Mouse (Mus musculus) mouse trophoblast stem cell (cell line): ENCODE data around the gene Atox1.

ENCODE experiments used
- in situ Hi-C, 2 experiments: fragments of 300-500 bp; cut with MseI, MboI; formaldehyde crosslinking; loops; 2 replicates in 1 of 2; 3 replicates in 1 of 2; pipeline ENCODE4 v1.15.1; 2025

Gene Atox1

DNA sequence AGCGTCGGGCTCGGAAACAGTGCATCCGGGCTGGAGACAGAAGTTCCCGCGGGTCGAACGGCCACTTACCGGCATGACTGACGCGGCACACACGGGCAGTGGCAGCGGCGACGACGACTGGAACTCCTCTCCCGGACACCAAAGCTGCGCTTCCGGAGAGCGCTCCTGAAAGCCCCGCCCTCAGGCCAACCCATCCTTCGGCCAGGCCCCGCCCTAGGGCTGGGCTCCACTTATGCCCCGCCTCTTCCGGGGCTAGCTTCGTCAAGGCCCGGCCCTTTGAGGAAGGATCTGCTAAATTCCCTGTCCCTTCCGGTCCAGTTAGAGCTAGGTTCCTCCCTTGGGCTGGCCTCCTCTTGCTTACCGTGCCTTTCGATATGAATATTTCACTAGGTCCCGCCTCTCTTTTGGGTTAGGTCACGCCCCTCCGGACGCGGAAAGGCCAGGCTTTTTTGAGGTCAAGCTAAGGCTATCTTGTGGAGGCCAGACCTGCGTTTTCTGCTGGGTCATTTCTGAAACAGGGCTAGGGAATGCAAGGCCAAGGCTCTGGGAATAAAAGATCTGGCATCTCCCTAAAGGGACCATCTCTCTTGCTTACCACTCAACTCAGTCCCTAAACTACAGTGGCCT, at the start of gene Atox1:
TSS of gene Atox1 (minus strand) at position 221 of the 627 bp plus-strand sequence.
- in situ Hi-C loops = no loop called here

DNA sequence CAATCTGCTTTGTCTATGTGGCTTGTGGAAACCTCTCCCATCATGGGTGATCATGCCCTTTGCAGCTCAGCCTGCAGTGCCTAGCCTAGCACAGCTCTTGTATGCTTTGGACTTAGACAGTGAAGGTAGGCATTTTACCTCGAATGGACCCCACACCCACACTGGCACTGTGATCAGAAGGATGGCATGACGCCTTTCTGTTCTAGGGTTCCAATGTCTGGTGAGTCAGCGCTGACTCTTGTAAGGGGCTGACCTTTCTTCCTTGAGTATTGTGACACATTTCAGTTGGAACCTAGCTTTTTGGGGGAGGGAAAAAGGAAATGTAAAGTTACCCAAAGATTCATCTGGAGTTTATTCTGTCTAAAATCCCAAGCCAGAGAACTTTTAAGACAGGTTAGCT, 44.4 kb upstream of the Atox1 start:
- in situ Hi-C loops = no loop called here

DNA sequence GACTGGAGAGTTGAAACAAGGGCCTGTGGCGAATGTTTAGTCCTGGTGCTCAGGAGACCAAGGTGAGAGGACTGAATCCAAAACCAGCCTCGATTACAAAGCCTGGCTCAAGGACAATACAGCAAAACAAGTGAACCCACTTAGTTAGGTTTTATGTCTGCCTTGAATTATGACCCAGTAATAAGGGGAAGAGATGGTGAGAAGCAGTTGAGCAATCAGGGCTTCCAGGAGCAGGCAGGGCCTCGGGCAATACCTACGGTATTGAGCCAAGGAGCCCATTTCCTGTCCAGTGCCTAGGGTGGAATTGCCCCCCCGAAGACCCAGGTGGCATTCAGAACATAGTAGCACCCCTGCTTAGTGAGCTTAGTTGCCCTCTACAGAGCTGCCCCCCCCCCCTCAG, 41.8 kb upstream of the Atox1 start:
- in situ Hi-C loops = no loop called here

DNA sequence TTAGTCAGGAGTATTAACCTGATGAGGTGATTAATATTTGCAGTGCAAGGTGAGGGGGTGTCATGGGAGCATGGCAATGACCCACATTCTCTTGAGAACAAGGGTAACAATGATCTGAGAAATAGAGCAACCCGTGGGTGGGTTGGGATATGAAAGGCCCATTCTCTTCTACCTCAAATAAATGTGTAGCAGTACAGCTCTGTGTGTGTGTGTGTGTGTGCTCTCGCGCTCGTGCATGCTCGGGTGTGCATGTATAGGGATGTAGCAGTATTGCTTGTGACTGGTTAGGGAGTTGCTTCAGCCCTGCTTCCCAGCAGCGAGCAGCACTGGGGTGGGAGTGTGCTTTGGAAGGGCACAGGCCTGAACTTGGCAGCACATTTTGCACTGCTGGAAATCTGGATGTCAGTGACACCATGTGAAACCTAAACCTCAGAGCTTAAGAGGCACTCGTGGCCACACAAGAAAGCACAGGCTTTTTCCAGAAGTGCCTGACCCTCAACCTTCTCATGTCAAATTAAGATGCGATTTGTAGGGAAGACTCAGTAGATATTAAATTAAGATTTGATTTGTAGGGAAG, 41.0 kb upstream of the Atox1 start:
- in situ Hi-C loops = no loop called here

DNA sequence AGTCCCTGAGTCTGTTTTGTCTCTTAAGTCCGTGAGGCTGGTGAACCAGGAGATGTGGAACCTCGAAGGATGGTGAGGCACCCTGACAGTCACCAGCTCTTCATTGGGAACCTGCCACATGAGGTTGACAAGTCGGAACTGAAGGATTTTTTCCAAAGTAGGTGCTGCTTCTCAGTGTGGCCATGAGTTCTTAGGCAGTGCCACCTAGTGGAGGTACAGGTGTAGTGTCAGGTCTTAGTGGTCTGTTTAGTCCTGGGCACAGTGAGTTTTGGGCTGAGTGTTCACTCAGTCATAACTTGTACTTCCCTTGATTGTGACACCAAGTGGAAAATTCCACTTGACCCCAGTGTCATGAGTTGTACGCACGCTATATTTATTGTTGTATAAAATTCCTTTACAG, 36.8 kb upstream of the Atox1 start:
- in situ Hi-C loops = no loop called here

DNA sequence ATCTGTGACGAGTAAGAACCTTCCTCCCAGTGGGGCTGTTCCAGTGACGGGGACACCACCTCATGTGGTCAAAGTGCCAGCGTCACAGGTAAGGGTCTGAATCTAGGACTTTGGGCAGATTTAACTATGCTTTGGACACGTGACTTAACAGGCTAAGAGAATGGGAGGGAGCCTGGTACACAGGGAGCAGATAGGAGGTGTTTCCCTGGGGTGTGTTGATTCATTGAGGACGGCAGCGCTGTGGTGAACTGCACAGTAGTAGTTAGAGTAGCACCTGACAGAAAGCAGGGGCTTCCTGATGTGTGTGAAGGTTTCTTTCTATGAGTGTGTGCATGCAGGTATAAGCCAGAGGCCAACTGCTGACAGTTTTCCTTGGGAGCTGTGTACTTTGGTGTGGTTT, 35.1 kb upstream of the Atox1 start:
- in situ Hi-C loops = no loop called here

DNA sequence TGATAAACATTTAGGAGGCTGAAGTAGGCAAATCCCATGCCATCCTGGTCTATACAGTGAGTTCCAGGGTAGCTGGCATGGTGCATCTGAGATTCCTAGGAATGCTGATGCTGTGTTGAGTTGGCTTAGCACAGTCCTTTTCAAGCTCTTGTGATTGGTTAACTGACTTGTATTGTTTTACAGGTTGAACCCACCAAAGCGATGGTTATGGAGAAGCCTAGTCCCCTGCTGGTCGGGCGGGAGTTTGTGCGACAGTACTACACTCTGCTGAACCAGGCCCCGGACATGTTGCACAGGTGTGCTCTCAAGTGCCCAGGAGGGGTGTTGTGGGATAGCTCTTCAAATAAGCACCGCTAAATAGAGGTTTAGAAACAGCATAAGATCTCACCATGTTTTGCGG, 24.4 kb upstream of the Atox1 start:
- in situ Hi-C loops = no loop called here

DNA sequence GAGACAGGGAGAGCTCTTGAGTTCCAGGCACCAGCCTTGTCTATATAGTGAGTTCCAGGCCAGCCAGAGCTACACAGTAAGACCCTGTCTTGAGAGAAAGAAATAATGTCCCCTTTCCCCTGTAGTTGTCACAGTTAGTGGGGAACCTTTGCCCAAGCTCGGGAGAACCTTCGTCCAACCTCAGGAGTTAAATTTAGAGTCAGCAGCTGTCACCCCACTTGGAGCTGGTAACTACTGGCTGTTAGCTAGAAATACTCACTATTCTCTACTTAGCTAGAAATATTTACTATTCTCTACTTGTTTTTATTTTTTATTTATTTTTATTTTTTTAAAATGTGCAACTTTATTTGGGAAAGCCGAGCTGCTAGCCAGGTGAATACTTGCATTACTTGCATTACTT, 12.2 kb upstream of the Atox1 start:
- in situ Hi-C loops = no loop called here

DNA sequence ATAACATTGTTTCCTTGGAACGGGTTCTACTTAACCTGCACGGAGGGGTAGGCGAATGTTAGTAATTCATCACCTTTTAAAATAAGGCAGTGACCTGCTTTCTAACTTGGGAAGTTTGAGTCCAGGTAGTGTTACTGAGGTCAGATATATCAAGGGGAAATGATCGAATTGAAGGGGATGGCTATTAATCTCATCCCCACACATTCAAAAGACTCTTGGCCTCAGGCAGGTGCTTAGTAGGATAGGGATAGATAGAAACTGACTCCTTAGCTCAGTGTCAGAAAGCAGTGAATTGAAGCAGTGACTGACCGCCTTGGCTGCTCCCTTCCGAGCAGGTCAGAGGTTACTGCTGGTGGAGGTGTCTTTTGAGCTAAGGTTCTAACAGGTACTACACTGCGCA, 10.4 kb upstream of the Atox1 start:
- in situ Hi-C loops = no loop called here

DNA sequence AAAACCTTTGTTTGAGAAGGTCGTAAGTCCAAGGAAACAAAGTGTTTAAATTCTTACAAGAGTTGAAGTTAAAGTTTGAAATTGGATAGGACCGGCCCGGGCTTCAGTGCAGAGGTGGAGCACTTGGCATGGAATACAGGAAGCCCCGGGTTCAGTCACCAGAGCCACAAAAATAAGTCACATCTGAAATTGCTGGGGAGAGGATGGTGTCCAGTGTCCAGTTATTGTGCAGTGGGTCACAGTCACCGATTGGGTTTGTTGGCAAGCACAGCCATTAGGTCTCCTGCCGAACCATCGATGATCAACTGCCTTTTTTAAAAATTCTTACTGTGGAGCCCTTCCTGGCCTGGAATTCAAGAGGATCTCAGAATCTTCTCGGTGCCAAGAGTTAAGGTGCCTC, 9.7 kb upstream of the Atox1 start:
- in situ Hi-C loops = no loop called here

DNA sequence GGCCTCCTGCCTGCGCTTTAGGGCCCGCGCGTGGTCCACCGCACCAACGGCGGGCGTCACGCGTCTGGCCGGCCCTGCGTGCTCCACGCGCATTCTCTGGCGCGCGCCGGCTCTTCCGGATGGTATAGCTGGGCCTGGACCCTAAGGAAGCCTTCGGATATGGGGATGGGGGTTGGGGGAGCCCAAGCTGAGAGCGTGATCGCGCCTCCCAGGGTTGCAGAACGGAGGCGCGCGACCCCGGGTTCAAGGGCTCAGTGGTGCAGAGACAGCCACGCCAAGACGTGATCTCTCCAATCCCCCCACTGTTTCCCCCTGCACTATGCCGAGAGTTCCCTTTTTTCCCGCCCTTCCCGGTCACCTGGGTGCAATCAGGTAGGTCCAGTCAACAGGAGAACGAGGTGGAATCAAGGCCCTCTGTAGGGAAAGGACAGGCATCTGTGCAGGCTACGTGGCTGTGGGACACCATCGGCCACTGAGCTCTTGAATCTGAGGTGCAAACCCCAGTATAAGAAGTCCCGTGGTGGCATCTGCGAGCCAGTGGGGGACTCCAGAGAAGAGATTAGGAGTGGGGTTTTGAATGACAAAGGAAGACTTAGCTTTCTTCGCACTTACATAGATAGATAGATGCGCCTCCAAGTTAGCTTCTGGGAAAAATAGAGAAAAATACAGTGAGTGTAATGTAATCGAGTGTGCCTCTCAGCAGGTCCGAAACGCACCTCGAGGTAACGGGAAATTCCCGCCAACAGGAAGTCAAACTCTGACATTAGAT, 9.1 kb upstream of the Atox1 start:
- in situ Hi-C loops = no loop called here

DNA sequence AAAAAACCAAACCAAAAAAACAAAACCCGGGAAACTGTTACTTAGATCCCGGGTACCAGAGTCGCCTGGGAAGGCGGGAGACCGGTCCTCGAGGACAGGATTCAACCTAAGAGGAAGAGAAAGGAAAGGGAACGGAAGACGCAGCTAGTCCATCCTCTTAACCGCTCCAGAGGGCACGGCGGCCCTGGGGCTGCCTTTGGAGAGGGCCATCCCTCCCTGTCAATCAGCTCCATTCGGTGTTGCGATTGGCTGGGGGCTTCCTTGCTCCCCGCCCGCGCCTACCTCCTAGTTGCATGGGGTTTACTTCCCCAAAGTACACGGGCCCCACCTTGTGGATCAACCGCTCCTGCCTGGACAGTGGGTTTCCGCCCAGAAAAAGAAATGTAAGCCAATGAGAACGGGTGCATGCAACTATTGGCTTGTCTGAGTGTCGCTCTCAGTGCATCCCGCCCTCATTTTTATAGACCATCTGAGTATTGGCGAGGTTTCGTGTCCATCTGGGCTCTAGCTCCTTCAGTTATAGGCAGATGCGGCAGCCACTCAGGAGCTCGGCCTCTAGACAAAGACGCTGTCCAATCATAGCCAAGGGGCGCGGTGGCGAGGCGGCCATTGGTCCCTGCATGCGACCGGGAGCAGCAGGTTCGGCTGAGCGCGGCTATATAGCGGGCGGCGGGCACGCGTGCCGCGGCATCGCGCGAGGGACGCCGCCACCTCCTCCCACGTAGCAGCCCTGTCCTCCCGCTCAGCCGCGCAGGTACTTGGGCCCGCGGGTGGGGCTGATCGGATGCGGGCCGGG, 8.2 kb upstream of the Atox1 start, which contains the start of gene G3bp1:
TSS of gene G3bp1 (plus strand) at position 638 of the 796 bp plus-strand sequence.
- in situ Hi-C loops = no loop called here

DNA sequence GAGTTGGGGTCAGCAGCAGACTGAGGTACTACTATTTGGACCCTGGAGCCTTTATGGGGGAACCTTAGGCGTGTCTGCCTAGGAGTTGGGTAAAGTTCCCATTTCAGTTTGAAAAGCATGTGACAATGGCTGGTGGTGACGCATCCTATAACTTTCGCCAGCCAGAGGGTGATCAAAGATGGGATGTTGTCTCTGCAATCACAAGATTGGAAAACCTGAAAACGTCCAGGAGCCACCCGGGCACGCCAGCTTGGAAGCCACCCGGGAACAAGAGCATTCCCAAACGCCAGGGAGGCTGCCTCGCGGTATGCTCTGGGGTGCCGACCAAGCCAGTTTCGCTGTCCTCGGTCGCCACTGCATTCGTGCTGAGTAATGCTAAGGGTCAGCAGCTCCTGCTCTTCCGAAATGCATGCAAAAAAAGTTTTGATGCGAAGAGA, 7.6 kb upstream of the Atox1 start:
- in situ Hi-C loops = no loop called here

DNA sequence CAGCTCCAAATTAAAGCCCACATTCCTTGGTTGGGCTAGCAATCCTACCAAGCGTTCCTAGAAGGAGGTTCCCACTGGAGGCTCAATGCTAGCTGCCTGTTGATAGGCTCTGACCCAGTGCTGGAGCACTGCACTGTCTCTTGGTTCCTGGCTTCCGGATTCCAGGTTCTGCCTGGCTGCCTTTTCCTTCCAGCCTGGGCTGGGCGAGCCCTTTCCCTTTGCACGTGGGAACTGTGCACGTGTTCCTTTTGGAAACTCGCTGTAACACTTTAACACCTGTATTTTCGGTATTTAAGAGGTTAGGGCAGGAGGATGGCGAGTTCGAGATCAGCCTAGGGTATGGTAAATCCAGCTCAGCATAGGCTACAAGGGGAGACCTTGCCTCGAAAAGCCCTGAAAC, 7.0 kb upstream of the Atox1 start:
- in situ Hi-C loops = no loop called here

DNA sequence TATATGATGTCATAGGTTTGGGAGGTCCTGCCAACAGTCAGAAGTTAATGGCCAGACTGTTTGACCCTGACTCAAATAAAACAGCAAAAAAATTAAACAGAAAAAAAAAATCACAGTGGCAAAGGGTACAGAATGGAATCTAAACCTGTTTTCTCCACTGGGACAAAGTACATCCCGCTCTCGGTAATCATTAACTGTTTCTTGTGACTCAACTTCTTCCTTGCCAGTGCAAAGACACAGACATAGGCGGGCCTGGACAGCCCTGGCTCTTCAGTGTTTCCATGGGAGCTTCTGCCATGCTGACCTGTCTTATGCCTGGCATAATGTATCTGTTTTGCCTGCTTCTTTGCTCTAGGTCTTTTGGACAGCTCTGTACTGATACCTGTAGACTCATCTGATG, 4.1 kb upstream of the Atox1 start:
- in situ Hi-C loops = no loop called here

DNA sequence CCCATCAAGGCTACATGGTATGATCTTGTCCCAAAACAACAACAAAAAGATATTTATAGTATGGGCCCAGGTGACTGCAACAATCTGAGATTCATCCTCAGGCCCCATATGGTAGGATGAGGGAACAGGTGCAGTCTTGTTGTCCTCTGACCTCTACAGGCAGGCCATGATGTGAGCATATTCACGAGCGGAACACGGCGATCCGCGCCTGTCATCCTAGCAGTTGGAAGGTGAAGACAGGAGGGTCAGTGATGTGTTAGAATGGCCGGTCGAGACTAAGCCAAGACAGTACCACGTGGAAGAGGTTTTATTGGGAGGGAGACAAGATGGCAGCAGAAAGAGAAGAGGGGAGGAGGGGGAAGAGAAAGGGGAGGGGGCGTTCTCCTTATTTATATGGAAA, 3.7 kb upstream of the Atox1 start:
- in situ Hi-C loops = no loop called here

DNA sequence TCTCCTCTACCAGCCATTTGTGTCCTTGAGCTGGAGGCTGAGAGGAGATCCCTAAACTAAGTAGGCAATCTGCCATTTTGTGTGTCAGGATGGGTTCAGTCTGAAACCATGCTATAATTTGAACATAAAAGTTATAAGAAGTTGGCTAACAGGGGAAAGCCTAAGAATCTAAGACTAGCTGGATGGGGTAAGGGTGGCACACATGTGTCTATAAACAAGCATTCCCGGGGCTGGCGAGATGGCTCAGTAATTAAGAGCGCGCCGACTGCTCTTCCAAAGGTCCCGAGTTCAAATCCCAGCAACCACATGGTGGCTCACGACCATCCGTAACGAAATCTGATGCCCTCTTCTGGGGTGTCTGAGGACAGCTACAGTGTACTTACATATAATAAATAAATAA, 1.1 kb upstream of the Atox1 start:
- in situ Hi-C loops = no loop called here

DNA sequence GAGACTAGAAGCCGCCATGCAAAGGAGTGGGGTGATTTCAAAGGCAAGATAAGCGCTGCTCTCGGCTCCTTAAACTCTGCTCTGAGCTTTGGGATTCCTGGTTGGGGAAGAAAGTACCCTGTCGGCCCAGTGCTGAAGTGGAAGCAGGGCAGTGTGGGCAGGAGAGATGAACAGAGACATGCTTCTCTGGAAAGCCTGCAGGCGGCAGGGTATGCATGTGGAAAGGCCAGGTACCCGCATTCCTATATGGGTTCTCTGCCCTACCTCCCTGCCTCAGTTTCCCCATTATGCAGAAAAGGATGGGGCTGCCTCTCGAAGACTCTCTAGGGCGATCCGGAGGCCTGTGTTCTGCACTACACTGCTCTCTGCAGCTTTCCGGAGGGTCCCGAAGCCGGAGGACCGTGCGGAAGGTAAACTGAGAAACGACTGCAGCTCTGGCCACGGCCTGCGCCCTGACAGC, 450 bp downstream of the Atox1 start:
- in situ Hi-C loops = no loop called here

DNA sequence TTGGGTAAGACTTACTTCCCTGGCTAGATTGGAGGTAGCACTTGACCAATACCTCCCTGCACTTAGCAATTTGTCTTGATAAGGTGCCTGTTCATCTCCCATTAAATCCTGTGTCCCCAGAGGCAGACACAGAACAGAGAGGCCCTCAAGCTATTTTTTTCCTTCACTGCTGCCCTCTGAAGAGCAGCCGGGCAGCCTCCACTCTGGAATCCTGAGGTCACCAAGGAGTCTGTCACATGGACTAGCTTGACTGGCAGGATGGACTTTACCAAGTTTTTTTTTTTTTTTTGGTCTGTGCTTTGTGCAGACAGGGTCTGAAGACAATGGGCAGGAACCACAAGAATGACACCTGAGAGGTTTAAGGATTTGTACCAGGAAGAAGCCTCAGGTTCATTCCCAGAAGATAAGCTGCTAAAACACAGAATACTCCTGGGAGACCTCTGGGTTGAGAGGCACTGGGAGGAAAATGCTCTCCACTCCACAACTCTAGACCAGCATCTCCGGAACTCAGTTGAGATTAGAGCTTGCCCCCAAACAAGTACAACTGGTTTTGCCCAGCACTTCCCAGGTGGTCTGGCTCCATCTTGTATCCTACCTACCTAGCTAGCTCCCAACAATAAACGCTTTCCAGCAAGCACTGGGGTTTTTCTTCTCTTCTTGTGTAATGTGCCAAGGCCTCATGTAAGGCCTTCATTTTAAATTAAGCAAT, 1.0 kb downstream of the Atox1 start:
- in situ Hi-C loops = loop anchor here in 1 of 2 experiments (10.0 kb wide), 1 partner anchor 255 kb away; the partner anchor contains the start of gene Slc36a1

DNA sequence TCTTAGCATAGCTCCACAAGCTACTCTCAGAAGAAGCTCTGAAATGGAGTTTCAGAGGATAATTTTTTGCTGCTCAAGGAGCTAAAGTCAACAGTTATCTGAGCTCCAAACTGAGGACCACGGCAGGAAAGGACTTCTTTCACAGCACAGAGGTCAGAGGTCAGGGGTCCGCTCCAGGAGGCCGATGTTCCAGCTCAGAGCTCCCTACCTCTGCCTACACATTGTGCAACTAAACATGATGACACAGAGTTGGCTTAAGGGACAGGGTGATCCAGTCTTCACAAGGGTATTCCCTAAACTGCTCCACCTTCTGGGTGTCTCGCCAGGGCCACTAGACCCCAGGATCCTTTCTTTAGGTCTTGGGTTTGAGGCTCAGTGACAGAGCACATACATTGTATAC, 2.5 kb downstream of the Atox1 start:
- in situ Hi-C loops = loop anchor here in 1 of 2 experiments (10.0 kb wide), 1 partner anchor 254 kb away; the partner anchor contains the start of gene Slc36a1

DNA sequence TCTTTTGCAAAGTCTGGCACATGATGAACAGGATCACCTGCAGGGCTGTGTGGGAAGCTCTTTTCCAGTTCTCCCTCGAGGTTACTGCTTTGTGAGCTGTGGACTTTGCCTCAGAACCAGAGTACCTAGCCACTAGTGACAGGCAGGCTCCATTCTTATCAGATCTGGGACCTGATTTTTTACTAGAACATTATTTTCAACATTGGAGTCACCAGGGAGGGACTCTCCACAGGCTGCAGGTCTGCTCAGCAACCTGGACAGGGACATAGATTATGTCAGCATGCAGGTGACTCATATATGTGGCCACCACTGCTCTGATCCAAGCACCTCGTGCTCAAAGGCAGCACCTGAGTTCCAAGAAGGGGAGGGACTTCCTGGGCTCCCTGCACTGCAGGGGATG, 5.9 kb downstream of the Atox1 start:
- in situ Hi-C loops = loop anchor here in 1 of 2 experiments (10.0 kb wide), 1 partner anchor 250 kb away; the partner anchor contains the start of gene Slc36a1
